Mouse (Mus musculus): ENCODE results near the gene Prph2. TPM values are rescaled to one million over a fixed set of nuclear protein-coding genes. Genes with fewer than 3 reads are reported as not detected.

Gene Prph2
- total and polyA plus RNA-seq, 2 experiments from 2014 or later, result 0.05 TPM; not detected in 1

DNA sequence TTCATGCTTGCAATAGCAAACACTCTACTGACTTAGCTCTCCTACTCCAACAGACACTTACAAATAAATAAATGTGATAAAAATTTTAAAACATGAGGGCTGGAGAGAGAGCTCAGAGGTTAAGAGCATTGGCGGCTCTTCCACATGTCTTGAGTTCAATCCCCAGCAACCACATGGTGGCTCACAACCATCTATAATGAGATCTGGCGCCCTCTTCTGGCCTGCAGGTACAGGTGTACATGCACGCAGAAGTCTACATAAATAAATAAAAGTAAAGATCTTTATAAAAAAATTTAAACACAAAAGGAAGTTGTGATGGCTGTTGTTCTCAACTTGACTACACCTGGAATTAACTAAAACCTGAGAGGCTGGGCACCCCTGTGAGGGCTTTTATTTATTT is 34.6 kb upstream of the Prph2 start:
- Histone ChIP-seq H3K4me3 (ENCODE audit: low read length) (no peak overlapping the region), H3K27me3 (ENCODE audit: insufficient read depth, low read length) (no peaks in the 10 kb centered on the region), H3K36me3 (ENCODE audit: insufficient read depth, low read length) (no peaks in the 10 kb centered on the region), H3K4me1 (ENCODE audit: insufficient read depth, low read length) (no peaks in the 10 kb centered on the region), H3K9ac (replicated peaks; ENCODE audit: low read length) (no peak overlapping the region), H3K4me2 (ENCODE audit: low read depth, low read length) (no peak overlapping the region), H3K9me3 (ENCODE audit: low read length) (no peaks in the 10 kb centered on the region), H3K27ac (no peak overlapping the region)
- DNase-seq (ENCODE audit: low spot score) (no peak), ATAC-seq (no peak)
- WGBS, result 64% methylated on average over 3 of the region's 3 CpGs
- no peak; the same call in 1 of the 2 replicates for TF ChIP-seq CTCF (IDR thresholded peaks at IDR 0.05; ENCODE audit: low read depth)

DNA sequence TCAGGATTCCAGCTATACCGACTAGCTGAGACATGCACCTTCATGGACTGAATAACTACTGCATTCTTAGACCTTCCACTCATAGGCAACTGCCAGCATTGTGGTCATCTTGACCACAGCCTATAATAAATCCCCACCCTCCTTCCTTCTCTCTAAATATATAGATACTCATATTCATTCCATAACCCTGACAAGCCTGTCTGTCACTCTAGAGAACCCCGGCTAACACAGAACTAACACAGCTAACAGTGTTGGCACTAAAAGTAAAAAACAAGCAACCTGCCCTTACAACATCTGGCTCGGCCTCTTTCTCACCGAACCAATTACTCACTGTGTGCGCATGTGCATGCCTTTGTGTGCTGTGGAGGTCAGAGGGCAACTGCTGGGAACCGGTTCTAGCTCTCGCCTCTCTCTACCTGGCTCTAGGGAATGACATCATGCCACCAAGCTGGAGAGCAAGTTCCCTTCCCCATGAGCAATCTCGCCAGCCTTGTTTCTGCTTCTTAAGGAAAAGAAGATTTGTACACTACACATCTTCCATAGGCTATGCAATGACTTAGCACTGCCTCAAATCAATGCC is 33.8 kb upstream of the Prph2 start:
- Histone ChIP-seq H3K9ac (replicated peaks; ENCODE audit: low read length) (no peak overlapping the region), H3K9me3 (ENCODE audit: low read length) (no peaks in the 10 kb centered on the region), H3K4me2 (ENCODE audit: low read depth, low read length) (no peak overlapping the region), H3K36me3 (ENCODE audit: insufficient read depth, low read length) (no peaks in the 10 kb centered on the region), H3K27me3 (ENCODE audit: insufficient read depth, low read length) (no peaks in the 10 kb centered on the region), H3K4me3 (ENCODE audit: low read length) (no peak overlapping the region), H3K4me1 (ENCODE audit: insufficient read depth, low read length) (no peaks in the 10 kb centered on the region), H3K27ac (no peak overlapping the region)
- no peak for TF ChIP-seq CTCF (IDR thresholded peaks at IDR 0.05; ENCODE audit: low read depth)
- no peak for DNase-seq (ENCODE audit: low spot score)
- 75% methylated on average over 8 of the region's 8 CpGs for WGBS
- no peak for ATAC-seq

DNA sequence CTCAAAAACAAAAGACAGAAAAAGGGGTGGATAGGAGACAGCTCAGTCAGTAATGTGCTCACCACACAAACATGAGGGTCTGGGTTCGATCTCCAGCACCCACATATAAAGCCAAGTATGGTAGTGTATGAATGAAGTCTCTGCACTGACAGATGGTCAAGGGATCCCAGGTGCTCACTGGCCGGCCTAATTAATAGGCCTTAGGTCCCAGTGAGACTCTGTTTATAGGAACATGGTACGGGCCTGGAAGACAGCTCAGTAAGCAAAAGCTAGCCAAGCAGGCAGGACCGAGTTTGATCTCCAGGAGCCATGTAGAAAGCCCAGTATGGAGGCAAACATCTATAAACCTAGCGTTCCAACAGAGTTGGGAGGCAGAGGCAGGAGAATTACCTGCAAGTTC is 33.2 kb upstream of the Prph2 start:
- no peak overlapping the region for H3K4me3 ChIP-seq (ENCODE audit: low read length)
- no peaks in the 10 kb centered on the region for H3K4me1 ChIP-seq (ENCODE audit: insufficient read depth, low read length)
- H3K9ac ChIP-seq (replicated peaks; ENCODE audit: low read length), result no peak overlapping the region
- no peak for ATAC-seq
- no peak overlapping the region for H3K4me2 ChIP-seq (ENCODE audit: low read depth, low read length)
- H3K9me3 ChIP-seq (ENCODE audit: low read length), result no peaks in the 10 kb centered on the region
- no peak for TF ChIP-seq CTCF (IDR thresholded peaks at IDR 0.05; ENCODE audit: low read depth)
- no peaks in the 10 kb centered on the region for H3K27me3 ChIP-seq (ENCODE audit: insufficient read depth, low read length)
- H3K27ac ChIP-seq, result no peak overlapping the region
- WGBS, result 70% methylated on average over 5 of the region's 5 CpGs
- no peak for DNase-seq (ENCODE audit: low spot score)
- H3K36me3 ChIP-seq (ENCODE audit: insufficient read depth, low read length), result no peaks in the 10 kb centered on the region

DNA sequence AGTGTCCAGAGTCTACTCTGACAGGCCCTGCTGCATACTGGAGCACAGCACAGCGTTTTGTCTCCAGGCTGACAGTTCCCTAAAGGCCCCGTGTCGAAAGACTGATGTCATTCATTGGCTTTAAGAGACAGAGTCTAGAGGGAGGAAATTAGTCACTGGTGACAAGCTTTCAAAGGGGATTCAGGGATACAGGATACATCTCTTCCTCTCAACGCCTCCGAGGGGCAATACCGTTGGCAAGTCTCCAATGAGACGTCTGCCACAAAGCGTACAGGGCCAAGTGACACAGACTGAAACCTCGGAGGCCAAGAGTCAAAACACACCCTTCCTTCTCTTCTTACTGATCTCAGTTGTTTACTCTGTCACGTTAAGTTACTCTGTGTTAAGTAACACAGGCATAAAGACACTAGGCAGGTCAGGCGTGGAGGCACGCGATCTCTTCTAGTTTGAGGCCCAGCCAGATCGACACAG is 30.4 kb upstream of the Prph2 start:
- TF ChIP-seq CTCF (IDR thresholded peaks at IDR 0.05; ENCODE audit: low read depth), result no peak
- H3K27me3 ChIP-seq (ENCODE audit: insufficient read depth, low read length), result no peaks in the 10 kb centered on the region
- H3K4me1 ChIP-seq (ENCODE audit: insufficient read depth, low read length), result no peaks in the 10 kb centered on the region
- peak; percentile 74 for ATAC-seq
- peak; percentile 50 for DNase-seq (ENCODE audit: low spot score)
- H3K36me3 ChIP-seq (ENCODE audit: insufficient read depth, low read length), result no peaks in the 10 kb centered on the region
- no peak overlapping the region for H3K4me2 ChIP-seq (ENCODE audit: low read depth, low read length)
- H3K4me3 ChIP-seq (ENCODE audit: low read length), result no peak overlapping the region
- 25% methylated on average over 14 of the region's 14 CpGs for WGBS
- no peaks in the 10 kb centered on the region for H3K9me3 ChIP-seq (ENCODE audit: low read length)
- H3K9ac ChIP-seq (replicated peaks; ENCODE audit: low read length), result no peak overlapping the region
- peak overlapping the region; percentile 36; the same call in 1 of the 2 replicates for H3K27ac ChIP-seq

DNA sequence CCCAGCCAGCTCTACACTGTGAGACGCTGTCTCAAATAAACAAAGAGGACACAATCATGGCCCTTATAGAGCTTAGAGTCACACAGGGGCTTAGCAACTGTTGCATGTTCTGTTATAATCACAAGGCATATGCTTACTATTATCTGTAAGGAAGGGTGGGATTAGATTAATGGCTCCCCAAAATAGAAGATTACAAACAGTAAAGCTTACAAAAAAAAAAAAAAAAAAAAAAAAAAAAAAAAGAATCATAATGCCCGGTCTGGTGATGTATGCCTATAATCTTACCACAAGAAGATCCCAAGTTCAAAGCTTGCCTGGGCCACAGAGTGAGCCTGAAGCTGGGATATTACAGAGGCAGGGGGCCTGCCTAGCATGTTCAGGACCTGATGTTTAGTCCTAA is 29.9 kb upstream of the Prph2 start:
- 50% methylated on average over 2 of the region's 2 CpGs for WGBS
- Histone ChIP-seq H3K27ac (peak overlapping the region; percentile 36; the same call in 1 of the 2 replicates), H3K27me3 (ENCODE audit: insufficient read depth, low read length) (no peaks in the 10 kb centered on the region), H3K4me3 (ENCODE audit: low read length) (no peak overlapping the region), H3K4me2 (ENCODE audit: low read depth, low read length) (no peak overlapping the region), H3K9me3 (ENCODE audit: low read length) (no peaks in the 10 kb centered on the region), H3K9ac (replicated peaks; ENCODE audit: low read length) (no peak overlapping the region), H3K36me3 (ENCODE audit: insufficient read depth, low read length) (no peaks in the 10 kb centered on the region), H3K4me1 (ENCODE audit: insufficient read depth, low read length) (no peaks in the 10 kb centered on the region)
- no peak for DNase-seq (ENCODE audit: low spot score)
- TF ChIP-seq CTCF (IDR thresholded peaks at IDR 0.05; ENCODE audit: low read depth), result no peak
- ATAC-seq, result no peak

DNA sequence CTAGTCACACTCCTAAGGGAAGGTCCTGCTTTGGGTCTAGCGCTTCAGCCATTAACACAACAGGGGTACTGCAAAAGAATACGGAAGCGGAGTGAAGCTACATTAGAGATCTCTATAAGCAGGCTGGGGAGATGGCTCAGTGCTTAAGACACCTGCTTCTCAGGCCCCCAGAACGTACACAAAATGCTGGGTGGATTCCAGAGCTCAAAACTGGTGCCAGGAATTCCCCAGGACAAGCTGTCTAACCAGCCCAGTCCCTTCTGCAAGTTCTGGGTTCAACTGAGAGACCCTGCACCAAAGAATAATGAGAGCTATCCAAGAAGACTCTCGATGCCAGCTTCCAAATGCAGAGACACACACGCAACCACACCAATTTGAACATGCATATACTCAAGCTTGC is 28.5 kb upstream of the Prph2 start:
- 75% methylated on average over 6 of the region's 6 CpGs for WGBS
- ATAC-seq, result no peak

DNA sequence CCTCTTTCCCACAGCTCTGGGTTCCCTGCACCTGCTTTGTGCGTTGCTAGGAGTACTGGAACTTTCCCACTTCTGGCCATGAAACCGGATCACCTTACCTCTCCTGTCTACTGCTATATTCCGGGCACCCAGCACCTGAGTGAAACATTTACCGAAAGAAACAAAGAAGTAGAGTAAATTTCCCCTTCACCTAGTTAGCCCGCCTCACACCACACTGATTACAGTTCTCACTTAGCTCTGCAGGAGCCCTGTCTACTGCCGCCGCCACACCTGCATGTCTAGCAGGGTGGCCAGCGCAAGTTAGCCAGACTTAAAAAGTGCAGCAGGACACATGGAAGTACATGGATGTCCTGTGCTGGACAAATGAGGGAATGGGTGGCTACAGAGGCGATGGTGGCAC is 27.2 kb upstream of the Prph2 start:
- H3K9me3 ChIP-seq (ENCODE audit: low read length), result no peaks in the 10 kb centered on the region
- H3K4me1 ChIP-seq (ENCODE audit: insufficient read depth, low read length), result 0 out of 2 replicates have a peak, but pooled peaks cover 6% of the 10 kb centered on the region
- TF ChIP-seq CTCF (IDR thresholded peaks at IDR 0.05; ENCODE audit: low read depth), result no peak
- no peak overlapping the region for H3K27ac ChIP-seq
- 91% methylated on average over 9 of the region's 9 CpGs for WGBS
- H3K27me3 ChIP-seq (ENCODE audit: insufficient read depth, low read length), result no peaks in the 10 kb centered on the region
- no peak overlapping the region for H3K4me2 ChIP-seq (ENCODE audit: low read depth, low read length)
- no peak for ATAC-seq
- H3K9ac ChIP-seq (replicated peaks; ENCODE audit: low read length), result no peak overlapping the region
- H3K4me3 ChIP-seq (ENCODE audit: low read length), result no peak overlapping the region
- DNase-seq (ENCODE audit: low spot score), result no peak
- no peaks in the 10 kb centered on the region for H3K36me3 ChIP-seq (ENCODE audit: insufficient read depth, low read length)

More for the DNA sequence above, 28.5 kb upstream of the Prph2 start:
- no peak for DNase-seq (ENCODE audit: low spot score)
- no peaks in the 10 kb centered on the region for H3K27me3 ChIP-seq (ENCODE audit: insufficient read depth, low read length)
- H3K4me3 ChIP-seq (ENCODE audit: low read length), result no peak overlapping the region
- no peak overlapping the region for H3K4me2 ChIP-seq (ENCODE audit: low read depth, low read length)
- no peak overlapping the region for H3K27ac ChIP-seq
- 0 out of 2 replicates have a peak, but pooled peaks cover 6% of the 10 kb centered on the region for H3K4me1 ChIP-seq (ENCODE audit: insufficient read depth, low read length)
- H3K36me3 ChIP-seq (ENCODE audit: insufficient read depth, low read length), result no peaks in the 10 kb centered on the region
- no peak overlapping the region for H3K9ac ChIP-seq (replicated peaks; ENCODE audit: low read length)
- no peak for TF ChIP-seq CTCF (IDR thresholded peaks at IDR 0.05; ENCODE audit: low read depth)
- no peaks in the 10 kb centered on the region for H3K9me3 ChIP-seq (ENCODE audit: low read length)

All from hindbrain, postnatal 0 days (tissue).